Comparison of ENCODE assay signal across 7 mouse cellular contexts in genomic region chr11:120572417-120572751, GRCm38 (mm10). TPM values are rescaled to one million over a fixed set of nuclear protein-coding genes. Genes with fewer than 3 reads are reported as not detected.
DNase-seq lines count a peak whose midpoint lies in the region; ATAC-seq lines count a peak whose summit lies in the region.

No protein-coding gene starts in this region.

- peaks cover 21% of the 10 kb centered on the region for H3K36me3 ChIP-seq in neural tube, embryonic 11.5 days (ENCODE audit: control insufficient read depth, insufficient read depth, low read length)
- peaks cover 49% of the 10 kb centered on the region for H3K36me3 ChIP-seq in limb, embryonic 13.5 days
- peaks cover 36% of the 10 kb centered on the region for H3K36me3 ChIP-seq in stomach, embryonic 14.5 days (ENCODE audit: control insufficient read depth, insufficient read depth, low read length)

- H3K9me3 ChIP-seq in neural tube, embryonic 11.5 days (ENCODE audit: control insufficient read depth, low read length), result no peaks in the 10 kb centered on the region
- no peaks in the 10 kb centered on the region for H3K9me3 ChIP-seq in limb, embryonic 13.5 days
- no peaks in the 10 kb centered on the region for H3K9me3 ChIP-seq in stomach, embryonic 14.5 days (ENCODE audit: control insufficient read depth, low read depth, low read length)

- no peaks in the 10 kb centered on the region for H3K27me3 ChIP-seq in neural tube, embryonic 11.5 days (ENCODE audit: control insufficient read depth, insufficient read depth, low read length)
- no peaks in the 10 kb centered on the region for H3K27me3 ChIP-seq in limb, embryonic 13.5 days
- H3K27me3 ChIP-seq in stomach, embryonic 14.5 days (ENCODE audit: control insufficient read depth, insufficient read depth, low read length), result no peaks in the 10 kb centered on the region

- H3K27ac ChIP-seq in neural tube, embryonic 11.5 days (ENCODE audit: low read depth, low read length), result peak overlapping the region; percentile 57; the same call in 1 of the 2 replicates
- H3K27ac ChIP-seq in limb, embryonic 13.5 days, result peak overlapping the region; percentile 85
- H3K27ac ChIP-seq in stomach, embryonic 14.5 days (ENCODE audit: low read length), result peak overlapping the region; percentile 84

- no peak for DNase-seq in neural tube, embryonic 11.5 days (ENCODE audit: low spot score)
- no peak for DNase-seq in neural tube, embryonic 10.5 days (ENCODE audit: extremely low spot score, low spot score)
- no peak for DNase-seq in urinary bladder, postnatal 10 days (ENCODE audit: low spot score)
- DNase-seq in left cerebral cortex, postnatal 25 days (ENCODE audit: low spot score in 2 of 2), result no peak

- intact Hi-C loops in left cerebral cortex, postnatal 25 days (cut with DNase I), result loop anchor here (2.0 kb wide), 1 partner anchor 54 kb away; no protein-coding TSS in a partner anchor

- peak overlapping the region; percentile 90 for H3K9ac ChIP-seq in neural tube, embryonic 11.5 days (ENCODE audit: low read length)
- peak overlapping the region; percentile 99 for H3K9ac ChIP-seq in limb, embryonic 13.5 days
- peak overlapping the region; percentile 94 for H3K9ac ChIP-seq in stomach, embryonic 14.5 days (replicated peaks; ENCODE audit: low read depth, low read length)

- ATAC-seq in neural tube, embryonic 11.5 days (ENCODE audit: insufficient read depth, low FRiP score, low TSS enrichment), result peak; percentile 42
- ATAC-seq in erythroid progenitor cell, adult 5-6 weeks (replicated peaks; ENCODE audit: low FRiP score, poor library complexity, severe bottlenecking), result 0 out of 2 replicates have a peak, but pooled peaks have one; percentile 8
- ATAC-seq in limb, embryonic 13.5 days (ENCODE audit: low FRiP score, low read depth), result peak; percentile 26; the same call in 1 of the 2 replicates
- ATAC-seq in stomach, embryonic 14.5 days (ENCODE audit: insufficient number of reproducible peaks, insufficient read depth, low FRiP score, low read depth), result peak; percentile 8; the same call in 1 of the 2 replicates

- peaks cover 15% of the 10 kb centered on the region for H3K4me1 ChIP-seq in neural tube, embryonic 11.5 days (ENCODE audit: control insufficient read depth, insufficient read depth, low read length)
- peaks cover 24% of the 10 kb centered on the region for H3K4me1 ChIP-seq in limb, embryonic 13.5 days
- peaks cover 16% of the 10 kb centered on the region for H3K4me1 ChIP-seq in stomach, embryonic 14.5 days (ENCODE audit: control insufficient read depth, insufficient read depth, low read length)

- WGBS in neural tube, embryonic 11.5 days, result under 1% methylated on average over 24 of the region's 24 CpGs
- under 1% methylated on average over 20 of the region's 24 CpGs for WGBS in limb, embryonic 13.5 days
- under 1% methylated on average over 15 of the region's 24 CpGs for WGBS in stomach, embryonic 14.5 days

- H3K4me3 ChIP-seq in neural tube, embryonic 11.5 days (ENCODE audit: low read depth, low read length), result peak overlapping the region; percentile 90
- peak overlapping the region; percentile 99 for H3K4me3 ChIP-seq in limb, embryonic 13.5 days
- peak overlapping the region; percentile 95 for H3K4me3 ChIP-seq in stomach, embryonic 14.5 days (ENCODE audit: low read depth, low read length)

- H3K4me2 ChIP-seq in neural tube, embryonic 11.5 days (ENCODE audit: low read depth), result peak overlapping the region; percentile 92
- peak overlapping the region; percentile 95 for H3K4me2 ChIP-seq in limb, embryonic 13.5 days (replicated peaks)
- H3K4me2 ChIP-seq in stomach, embryonic 14.5 days (replicated peaks; ENCODE audit: low read depth, low read length), result peak overlapping the region; percentile 91

RNA-seq across cellular contexts. Expression of gene P4hb, which starts 0.7 kb away (rescaled TPM):
- polyA plus RNA-seq in neural tube, embryonic 11.5 days (2014; fragmentation: Nextera tagmentation; extraction: Ambion mirVana), result 562 and 566 TPM in 2 replicates
- total RNA-seq in erythroid progenitor cell, adult 5-6 weeks (2015; ENCODE audit: low replicate concordance), result 101 and 104 TPM in 2 replicates
- 112 and 141 TPM in 2 replicates for total RNA-seq in erythroid progenitor cell, adult 5-6 weeks (2017; ENCODE audit: low replicate concordance)
- 775 and 791 TPM in 2 replicates for polyA plus RNA-seq in limb, embryonic 13.5 days (2015; fragmentation: Nextera tagmentation; extraction: Ambion mirVana)
- polyA plus RNA-seq in stomach, embryonic 14.5 days (2014; fragmentation: Nextera tagmentation; extraction: Ambion mirVana), result 768 and 850 TPM in 2 replicates
- 100 to 1,000 TPM; 125 to 127 TPM for total RNA-seq in left cerebral cortex, postnatal 25 days (2021)

RNA-seq across cellular contexts. Expression of gene Arhgdia, which starts 9.0 kb away (rescaled TPM):
- 686 and 719 TPM in 2 replicates for polyA plus RNA-seq in neural tube, embryonic 11.5 days (2014; fragmentation: Nextera tagmentation; extraction: Ambion mirVana)
- total RNA-seq in erythroid progenitor cell, adult 5-6 weeks (2015; ENCODE audit: low replicate concordance), result 134 and 150 TPM in 2 replicates
- 45.3 and 49.3 TPM in 2 replicates for total RNA-seq in erythroid progenitor cell, adult 5-6 weeks (2017; ENCODE audit: low replicate concordance)
- 530 and 555 TPM in 2 replicates for polyA plus RNA-seq in limb, embryonic 13.5 days (2015; fragmentation: Nextera tagmentation; extraction: Ambion mirVana)
- polyA plus RNA-seq in stomach, embryonic 14.5 days (2014; fragmentation: Nextera tagmentation; extraction: Ambion mirVana), result 575 and 578 TPM in 2 replicates
- total RNA-seq in left cerebral cortex, postnatal 25 days (2021), result 100 to 1,000 TPM; 340 to 344 TPM

RNA-seq across cellular contexts. Expression of gene Ppp1r27, which starts 21.5 kb away (rescaled TPM):
- not detected in 2 replicates for polyA plus RNA-seq in neural tube, embryonic 11.5 days (2014; fragmentation: Nextera tagmentation; extraction: Ambion mirVana)
- not detected in 2 replicates for total RNA-seq in erythroid progenitor cell, adult 5-6 weeks (2015; ENCODE audit: low replicate concordance)
- not detected in 2 replicates for total RNA-seq in erythroid progenitor cell, adult 5-6 weeks (2017; ENCODE audit: low replicate concordance)
- polyA plus RNA-seq in limb, embryonic 13.5 days (2015; fragmentation: Nextera tagmentation; extraction: Ambion mirVana), result 0.59 and 0.94 TPM in 2 replicates
- not detected in 2 replicates for polyA plus RNA-seq in stomach, embryonic 14.5 days (2014; fragmentation: Nextera tagmentation; extraction: Ambion mirVana)
- total RNA-seq in left cerebral cortex, postnatal 25 days (2021), result not detected

RNA-seq across cellular contexts. Expression of gene Mcrip1, which starts 22.9 kb away (rescaled TPM):
- 244 and 251 TPM in 2 replicates for polyA plus RNA-seq in neural tube, embryonic 11.5 days (2014; fragmentation: Nextera tagmentation; extraction: Ambion mirVana)
- total RNA-seq in erythroid progenitor cell, adult 5-6 weeks (2015; ENCODE audit: low replicate concordance), result 19.8 and 23.5 TPM in 2 replicates
- 1.7 and 5.6 TPM in 2 replicates for total RNA-seq in erythroid progenitor cell, adult 5-6 weeks (2017; ENCODE audit: low replicate concordance)
- 245 TPM in 2 replicates for polyA plus RNA-seq in limb, embryonic 13.5 days (2015; fragmentation: Nextera tagmentation; extraction: Ambion mirVana)
- 229 and 239 TPM in 2 replicates for polyA plus RNA-seq in stomach, embryonic 14.5 days (2014; fragmentation: Nextera tagmentation; extraction: Ambion mirVana)
- total RNA-seq in left cerebral cortex, postnatal 25 days (2021), result 10 to 100 TPM; 88.2 to 93.6 TPM

RNA-seq across cellular contexts. Expression of gene Alyref, which starts 25.8 kb away (rescaled TPM):
- polyA plus RNA-seq in neural tube, embryonic 11.5 days (2014; fragmentation: Nextera tagmentation; extraction: Ambion mirVana), result 669 and 698 TPM in 2 replicates
- 72.9 and 87.2 TPM in 2 replicates for total RNA-seq in erythroid progenitor cell, adult 5-6 weeks (2015; ENCODE audit: low replicate concordance)
- total RNA-seq in erythroid progenitor cell, adult 5-6 weeks (2017; ENCODE audit: low replicate concordance), result 142 and 227 TPM in 2 replicates
- polyA plus RNA-seq in limb, embryonic 13.5 days (2015; fragmentation: Nextera tagmentation; extraction: Ambion mirVana), result 480 and 508 TPM in 2 replicates
- polyA plus RNA-seq in stomach, embryonic 14.5 days (2014; fragmentation: Nextera tagmentation; extraction: Ambion mirVana), result 314 and 411 TPM in 2 replicates
- 10 to 100 TPM; 59.9 to 61.2 TPM for total RNA-seq in left cerebral cortex, postnatal 25 days (2021)
